10 mouse cellular contexts compared by ENCODE assay signal in the genomic region with DNA sequence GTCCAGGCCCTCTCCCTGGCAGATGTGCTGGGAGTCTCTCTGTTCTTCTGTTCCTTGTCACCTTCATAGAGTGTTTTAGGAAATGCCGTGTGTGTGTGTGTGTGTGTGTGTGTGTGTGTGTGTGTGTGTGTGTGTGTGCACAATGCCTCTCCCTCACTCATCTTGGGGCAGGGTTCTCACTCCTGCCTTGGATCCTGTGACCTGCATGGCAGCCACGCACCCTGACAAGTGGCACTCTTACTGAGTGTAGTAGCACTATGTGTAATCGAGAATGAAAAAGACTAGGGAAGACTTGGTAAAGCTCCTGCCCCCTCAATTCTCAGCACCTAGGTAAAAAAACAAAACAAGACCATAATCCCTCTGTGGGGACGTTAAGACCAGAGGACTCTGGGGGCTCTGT. TPM values are rescaled to one million over a fixed set of nuclear protein-coding genes. Genes with fewer than 3 reads are reported as not detected.
A peak's percentile ranks its signal among the peaks of the same experiment; 100 is the strongest.
DNase-seq lines count a peak whose midpoint lies in the region; ATAC-seq lines count a peak whose summit lies in the region.
"Had no signal": no experiment of that assay in that cellular context is flagged by ENCODE, and none has a peak within 500 bp of the region (broad histone marks: within the 10 kb centered on the region; RNA-seq: fewer than 3 reads in every experiment).

No protein-coding gene starts in this region.

- H3K27me3 ChIP-seq in kidney, embryonic 15.5 days, result no peaks in the 10 kb centered on the region
- H3K27me3 ChIP-seq in embryonic facial prominence, embryonic 14.5 days (replicated peaks; ENCODE audit: control insufficient read depth, insufficient read depth, low read length), result no peaks in the 10 kb centered on the region
- no peaks in the 10 kb centered on the region for H3K27me3 ChIP-seq in hindbrain, embryonic 16.5 days (replicated peaks; ENCODE audit: control insufficient read depth, insufficient read depth, low read length)
- no peaks in the 10 kb centered on the region for H3K27me3 ChIP-seq in neural tube, embryonic 13.5 days

- no peak for ATAC-seq in kidney, embryonic 15.5 days (replicated peaks; ENCODE audit: low FRiP score)
- ATAC-seq in embryonic facial prominence, embryonic 14.5 days (ENCODE audit: low read depth), result no peak
- ATAC-seq in hindbrain, embryonic 16.5 days, result no peak
- ATAC-seq in neural tube, embryonic 13.5 days (ENCODE audit: low read depth), result no peak

- H3K4me2 ChIP-seq in kidney, embryonic 15.5 days, result no peak overlapping the region
- no peak overlapping the region for H3K4me2 ChIP-seq in embryonic facial prominence, embryonic 14.5 days (ENCODE audit: low read depth, low read length)
- no peak overlapping the region for H3K4me2 ChIP-seq in hindbrain, embryonic 16.5 days (ENCODE audit: low read length)
- H3K4me2 ChIP-seq in neural tube, embryonic 13.5 days, result peak overlapping the region; percentile 3; the same call in 1 of the 2 replicates

- H3K27ac ChIP-seq in kidney, embryonic 15.5 days, result peak overlapping the region; percentile 73
- peak overlapping the region; percentile 49; the same call in 1 of the 2 replicates for H3K27ac ChIP-seq in embryonic facial prominence, embryonic 14.5 days (replicated peaks; ENCODE audit: low read depth, low read length)
- H3K27ac ChIP-seq in hindbrain, embryonic 16.5 days (ENCODE audit: low read depth, low read length), result peak overlapping the region; percentile 60
- H3K27ac ChIP-seq in neural tube, embryonic 13.5 days (replicated peaks), result peak overlapping the region; percentile 87

- H3K4me3 ChIP-seq in kidney, embryonic 15.5 days (replicated peaks), result no peak overlapping the region
- H3K4me3 ChIP-seq in embryonic facial prominence, embryonic 14.5 days (ENCODE audit: low read depth, low read length), result no peak overlapping the region
- H3K4me3 ChIP-seq in hindbrain, embryonic 16.5 days (ENCODE audit: low read length), result no peak overlapping the region
- H3K4me3 ChIP-seq in neural tube, embryonic 13.5 days, result no peak overlapping the region

- no peaks in the 10 kb centered on the region for H3K9me3 ChIP-seq in kidney, embryonic 15.5 days (replicated peaks)
- H3K9me3 ChIP-seq in embryonic facial prominence, embryonic 14.5 days (ENCODE audit: control insufficient read depth, low read length), result no peaks in the 10 kb centered on the region
- H3K9me3 ChIP-seq in hindbrain, embryonic 16.5 days (ENCODE audit: control insufficient read depth, low read length), result no peaks in the 10 kb centered on the region
- H3K9me3 ChIP-seq in neural tube, embryonic 13.5 days, result no peaks in the 10 kb centered on the region
- H3K9me3 ChIP-seq: G1E had no signal

- no peak for DNase-seq in kidney, postnatal 14 days
- DNase-seq in embryonic facial prominence, embryonic 14.5 days (ENCODE audit: low spot score), result no peak
- DNase-seq in cerebellum, adult 18-20 months, result no peak
- no peak for DNase-seq in gastrocnemius, postnatal 4 days (ENCODE audit: low spot score in 2 of 2)
- DNase-seq in adipocyte (ENCODE audit: low spot score), result no peak

- WGBS in kidney, embryonic 15.5 days, result 58% methylated on average over 4 of the region's 4 CpGs
- 63% methylated on average over 4 of the region's 4 CpGs for WGBS in embryonic facial prominence, embryonic 14.5 days
- WGBS in hindbrain, embryonic 16.5 days, result 54% methylated on average over 4 of the region's 4 CpGs
- WGBS in neural tube, embryonic 13.5 days, result 77% methylated on average over 3 of the region's 4 CpGs

- peaks cover 69% of the 10 kb centered on the region for H3K4me1 ChIP-seq in kidney, embryonic 15.5 days
- peaks cover 24% of the 10 kb centered on the region for H3K4me1 ChIP-seq in embryonic facial prominence, embryonic 14.5 days (ENCODE audit: control insufficient read depth, insufficient read depth, low read length)
- H3K4me1 ChIP-seq in hindbrain, embryonic 16.5 days (ENCODE audit: control insufficient read depth, insufficient read depth, low read depth, low read length), result peaks cover 23% of the 10 kb centered on the region
- peaks cover 36% of the 10 kb centered on the region for H3K4me1 ChIP-seq in neural tube, embryonic 13.5 days (replicated peaks)

- peaks cover 81% of the 10 kb centered on the region for H3K36me3 ChIP-seq in kidney, embryonic 15.5 days
- H3K36me3 ChIP-seq in embryonic facial prominence, embryonic 14.5 days (ENCODE audit: control insufficient read depth, insufficient read depth, low read length), result peaks cover 65% of the 10 kb centered on the region
- H3K36me3 ChIP-seq in hindbrain, embryonic 16.5 days (ENCODE audit: control insufficient read depth, insufficient read depth, low read length), result peaks cover 13% of the 10 kb centered on the region
- H3K36me3 ChIP-seq in neural tube, embryonic 13.5 days, result peaks cover 83% of the 10 kb centered on the region

- H3K9ac ChIP-seq in kidney, embryonic 15.5 days, result no peak overlapping the region
- H3K9ac ChIP-seq in embryonic facial prominence, embryonic 14.5 days (ENCODE audit: low read depth, low read length), result no peak overlapping the region
- no peak overlapping the region; the same call in 1 of the 2 replicates for H3K9ac ChIP-seq in hindbrain, embryonic 16.5 days (ENCODE audit: low read depth, low read length)
- peak overlapping the region; percentile 45; the same call in 1 of the 2 replicates for H3K9ac ChIP-seq in neural tube, embryonic 13.5 days

RNA-seq across cellular contexts. Expression of a gene that starts 20.3 kb away (rescaled TPM):
- 104 and 108 TPM in 2 replicates for polyA plus RNA-seq in kidney, embryonic 15.5 days (2015; fragmentation: Nextera tagmentation; extraction: Ambion mirVana)
- 88.6 and 96.3 TPM in 2 replicates for polyA plus RNA-seq in embryonic facial prominence, embryonic 14.5 days (2014; fragmentation: Nextera tagmentation; extraction: Ambion mirVana)
- polyA plus RNA-seq in hindbrain, embryonic 16.5 days (2015; fragmentation: Nextera tagmentation; extraction: Ambion mirVana), result 176 and 191 TPM in 2 replicates
- polyA plus RNA-seq in neural tube, embryonic 13.5 days (2015; fragmentation: Nextera tagmentation; extraction: Ambion mirVana), result 114 and 123 TPM in 2 replicates
- 10 to 100 TPM; 82.0 to 99.0 TPM for total RNA-seq in gastrocnemius, postnatal 4 days (2021)

RNA-seq across cellular contexts. Expression of a gene that starts 21.5 kb away (rescaled TPM):
- 7.4 and 7.5 TPM in 2 replicates for polyA plus RNA-seq in kidney, embryonic 15.5 days (2015; fragmentation: Nextera tagmentation; extraction: Ambion mirVana)
- polyA plus RNA-seq in embryonic facial prominence, embryonic 14.5 days (2014; fragmentation: Nextera tagmentation; extraction: Ambion mirVana), result 7.0 and 7.5 TPM in 2 replicates
- polyA plus RNA-seq in hindbrain, embryonic 16.5 days (2015; fragmentation: Nextera tagmentation; extraction: Ambion mirVana), result 38.2 and 40.7 TPM in 2 replicates
- polyA plus RNA-seq in neural tube, embryonic 13.5 days (2015; fragmentation: Nextera tagmentation; extraction: Ambion mirVana), result 31.0 and 32.3 TPM in 2 replicates
- total RNA-seq in gastrocnemius, postnatal 4 days (2021), result 1 to 10 TPM; 1.0 to 2.4 TPM
- polyA plus RNA-seq: G1E had no signal

RNA-seq across cellular contexts. Expression of a gene that starts 36.9 kb away (rescaled TPM):
- 565 and 652 TPM in 2 replicates for polyA plus RNA-seq in kidney, embryonic 15.5 days (2015; fragmentation: Nextera tagmentation; extraction: Ambion mirVana)
- 712 and 810 TPM in 2 replicates for polyA plus RNA-seq in embryonic facial prominence, embryonic 14.5 days (2014; fragmentation: Nextera tagmentation; extraction: Ambion mirVana)
- polyA plus RNA-seq in hindbrain, embryonic 16.5 days (2015; fragmentation: Nextera tagmentation; extraction: Ambion mirVana), result 252 and 268 TPM in 2 replicates
- polyA plus RNA-seq in neural tube, embryonic 13.5 days (2015; fragmentation: Nextera tagmentation; extraction: Ambion mirVana), result 351 and 415 TPM in 2 replicates
- total RNA-seq in gastrocnemius, postnatal 4 days (2021), result 100 to 1,000 TPM; 976 to 983 TPM

RNA-seq across cellular contexts. Expression of a gene that starts 43.4 kb away (rescaled TPM):
- polyA plus RNA-seq in kidney, embryonic 15.5 days (2015; fragmentation: Nextera tagmentation; extraction: Ambion mirVana), result 0.62 and 0.67 TPM in 2 replicates
- polyA plus RNA-seq in embryonic facial prominence, embryonic 14.5 days (2014; fragmentation: Nextera tagmentation; extraction: Ambion mirVana), result not detected in 2 replicates
- polyA plus RNA-seq in hindbrain, embryonic 16.5 days (2015; fragmentation: Nextera tagmentation; extraction: Ambion mirVana), result 0.44 and 0.91 TPM in 2 replicates
- polyA plus RNA-seq in neural tube, embryonic 13.5 days (2015; fragmentation: Nextera tagmentation; extraction: Ambion mirVana), result 0.67 TPM in 1 of 2 replicates, not detected in the other
- total RNA-seq in gastrocnemius, postnatal 4 days (2021), result not detected
- polyA plus RNA-seq: kidney, embryonic 14.5 days had no signal

RNA-seq across cellular contexts. Expression of a gene that starts 52.7 kb away (rescaled TPM):
- 19.2 and 19.5 TPM in 2 replicates for polyA plus RNA-seq in kidney, embryonic 15.5 days (2015; fragmentation: Nextera tagmentation; extraction: Ambion mirVana)
- 10.3 and 11.8 TPM in 2 replicates for polyA plus RNA-seq in embryonic facial prominence, embryonic 14.5 days (2014; fragmentation: Nextera tagmentation; extraction: Ambion mirVana)
- polyA plus RNA-seq in hindbrain, embryonic 16.5 days (2015; fragmentation: Nextera tagmentation; extraction: Ambion mirVana), result 14.1 and 16.2 TPM in 2 replicates
- 18.8 and 19.1 TPM in 2 replicates for polyA plus RNA-seq in neural tube, embryonic 13.5 days (2015; fragmentation: Nextera tagmentation; extraction: Ambion mirVana)
- total RNA-seq in gastrocnemius, postnatal 4 days (2021), result 10 to 100 TPM; 13.4 to 13.5 TPM
